23 mouse cellular contexts compared by ENCODE assay signal in the genomic region with DNA sequence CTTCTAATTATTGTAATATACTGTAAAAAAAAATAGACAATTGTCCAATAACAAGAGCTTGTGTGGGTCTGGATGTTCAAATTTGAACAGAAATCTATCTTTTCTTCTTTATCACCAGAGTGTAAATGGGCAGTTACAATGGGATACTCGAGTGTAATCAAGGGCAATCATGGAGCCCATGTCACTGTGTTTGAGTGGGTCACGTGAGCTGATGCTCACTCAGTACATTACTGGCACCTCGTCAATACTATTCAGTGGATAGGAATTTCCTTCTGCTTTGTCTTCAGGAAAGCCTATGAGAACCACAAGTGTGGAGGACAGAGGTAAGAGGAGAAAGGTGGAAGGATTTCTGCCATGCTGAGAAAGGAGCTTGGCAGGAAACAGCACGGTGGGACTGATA. TPM values are rescaled to one million over a fixed set of nuclear protein-coding genes. Genes with fewer than 3 reads are reported as not detected.
DNase-seq lines count a peak whose midpoint lies in the region; ATAC-seq and TF ChIP-seq lines count a peak whose summit lies in the region.
"Had no signal": no experiment of that assay in that cellular context is flagged by ENCODE, and none has a peak within 500 bp of the region (broad histone marks: within the 10 kb centered on the region; RNA-seq: fewer than 3 reads in every experiment).

No protein-coding gene starts in this region.

- H3K9me3 ChIP-seq in hindbrain, postnatal 0 days (ENCODE audit: low read length) = no peaks in the 10 kb centered on the region
- H3K9me3 ChIP-seq in hindbrain, embryonic 11.5 days (ENCODE audit: control insufficient read depth, low read length) = no peaks in the 10 kb centered on the region
- H3K9me3 ChIP-seq in forebrain, embryonic 16.5 days (ENCODE audit: control insufficient read depth, low read length) = 0 out of 2 replicates have a peak, but pooled peaks cover 2% of the 10 kb centered on the region
- H3K9me3 ChIP-seq: embryonic facial prominence, embryonic 12.5 days; hindbrain, embryonic 12.5 days had no signal

- peaks cover 4% of the 10 kb centered on the region; the same call in 1 of the 2 replicates for H3K4me1 ChIP-seq in hindbrain, postnatal 0 days (ENCODE audit: insufficient read depth, low read length)
- no peaks in the 10 kb centered on the region for H3K4me1 ChIP-seq in hindbrain, embryonic 11.5 days (replicated peaks; ENCODE audit: control insufficient read depth, insufficient read depth, low read length)
- H3K4me1 ChIP-seq in embryonic fibroblast, embryonic 13.5 days (ENCODE audit: control insufficient read depth, insufficient read depth, low read length) = 0 out of 2 replicates have a peak, but pooled peaks cover 3% of the 10 kb centered on the region
- H3K4me1 ChIP-seq in forebrain, embryonic 16.5 days (replicated peaks; ENCODE audit: control insufficient read depth, insufficient read depth, low read length) = peaks cover 20% of the 10 kb centered on the region
- H3K4me1 ChIP-seq: embryonic facial prominence, embryonic 12.5 days; heart, embryonic 13.5 days had no signal

- peak; percentile 8 for DNase-seq in hindbrain, postnatal 0 days (ENCODE audit: low spot score)
- DNase-seq in hindbrain, embryonic 11.5 days (ENCODE audit: low spot score) = no peak
- peak; percentile 62 for DNase-seq in brain, embryonic 14.5 days (ENCODE audit: low read depth)
- DNase-seq in heart, adult 8-10 months (ENCODE audit: low spot score) = no peak
- DNase-seq: adrenal gland, adult 2 months; adrenal gland, postnatal 25 days; cerebellum, adult 2 months; embryo, embryonic 11 days; gastrocnemius, postnatal 14 days; heart, postnatal 36 days; kidney, adult 11 months had no signal

- WGBS in hindbrain, postnatal 0 days = 67% methylated on average over 4 of the region's 4 CpGs
- WGBS in hindbrain, embryonic 11.5 days = 79% methylated on average over 4 of the region's 4 CpGs
- WGBS in forebrain, embryonic 16.5 days = 28% methylated on average over 4 of the region's 4 CpGs

- no peak for ATAC-seq in hindbrain, postnatal 0 days
- no peak for ATAC-seq in hindbrain, embryonic 11.5 days (ENCODE audit: low FRiP score)
- ATAC-seq in forebrain, embryonic 16.5 days = no peak

- H3K27ac ChIP-seq in hindbrain, postnatal 0 days = no peak overlapping the region
- H3K27ac ChIP-seq in hindbrain, embryonic 11.5 days (ENCODE audit: low read depth, low read length) = no peak overlapping the region
- peak overlapping the region; percentile 35; the same call in 1 of the 2 replicates for H3K27ac ChIP-seq in embryonic fibroblast, embryonic 13.5 days (ENCODE audit: insufficient read depth, low read length)
- 0 out of 2 replicates have a peak overlapping the region, but pooled peaks have one; percentile 20 for H3K27ac ChIP-seq in forebrain, embryonic 16.5 days (ENCODE audit: low read length)
- H3K27ac ChIP-seq: embryonic facial prominence, embryonic 12.5 days; heart, embryonic 13.5 days; hindbrain, embryonic 12.5 days had no signal

- H3K4me2 ChIP-seq in hindbrain, postnatal 0 days (ENCODE audit: low read depth, low read length) = no peak overlapping the region
- H3K4me2 ChIP-seq in hindbrain, embryonic 11.5 days (replicated peaks; ENCODE audit: low read depth, low read length) = no peak overlapping the region
- H3K4me2 ChIP-seq in forebrain, embryonic 16.5 days (ENCODE audit: low read length) = no peak overlapping the region
- H3K4me2 ChIP-seq: embryonic facial prominence, embryonic 12.5 days; heart, embryonic 13.5 days; hindbrain, embryonic 12.5 days had no signal

- no peak for TF ChIP-seq CTCF in hindbrain, postnatal 0 days (IDR thresholded peaks at IDR 0.05; ENCODE audit: low read depth)
- TF ChIP-seq CTCF in brain, embryonic 14.5 days (IDR thresholded peaks at IDR 0.05; ENCODE audit: borderline replicate concordance, extremely low read depth, insufficient read depth, insufficient read length) = no peak
- no peak for TF ChIP-seq CTCF in embryonic fibroblast, embryonic 13.5 days (IDR thresholded peaks at IDR 0.05; ENCODE audit: borderline replicate concordance, insufficient read depth, low read length)

- no peaks in the 10 kb centered on the region for H3K36me3 ChIP-seq in hindbrain, postnatal 0 days (ENCODE audit: insufficient read depth, low read length)
- no peaks in the 10 kb centered on the region for H3K36me3 ChIP-seq in hindbrain, embryonic 11.5 days (ENCODE audit: control insufficient read depth, insufficient read depth, low read length)
- no peaks in the 10 kb centered on the region for H3K36me3 ChIP-seq in forebrain, embryonic 16.5 days (ENCODE audit: control insufficient read depth, insufficient read depth)
- H3K36me3 ChIP-seq: embryonic facial prominence, embryonic 12.5 days; heart, embryonic 13.5 days; hindbrain, embryonic 12.5 days had no signal

- no peak overlapping the region for H3K9ac ChIP-seq in hindbrain, postnatal 0 days (replicated peaks; ENCODE audit: low read length)
- H3K9ac ChIP-seq in hindbrain, embryonic 11.5 days (ENCODE audit: low read depth, low read length) = no peak overlapping the region
- H3K9ac ChIP-seq in forebrain, embryonic 16.5 days (replicated peaks; ENCODE audit: low read depth, low read length) = no peak overlapping the region
- H3K9ac ChIP-seq: embryonic facial prominence, embryonic 12.5 days; heart, embryonic 13.5 days; hindbrain, embryonic 12.5 days had no signal

- H3K27me3 ChIP-seq in hindbrain, postnatal 0 days (ENCODE audit: insufficient read depth, low read length) = no peaks in the 10 kb centered on the region
- H3K27me3 ChIP-seq in hindbrain, embryonic 11.5 days (ENCODE audit: control insufficient read depth, insufficient read depth, low read length) = no peaks in the 10 kb centered on the region
- H3K27me3 ChIP-seq in forebrain, embryonic 16.5 days (replicated peaks; ENCODE audit: control insufficient read depth, insufficient read depth, low read length) = no peaks in the 10 kb centered on the region
- H3K27me3 ChIP-seq: embryonic facial prominence, embryonic 12.5 days; heart, embryonic 13.5 days; hindbrain, embryonic 12.5 days had no signal

- TF ChIP-seq POLR2A in brain, embryonic 14.5 days (IDR thresholded peaks at IDR 0.05; ENCODE audit: borderline replicate concordance, extremely low read depth, insufficient read depth, insufficient read length, poor library complexity, severe bottlenecking) = no peak
- no peak for TF ChIP-seq POLR2A in embryonic fibroblast, embryonic 13.5 days (IDR thresholded peaks at IDR 0.05; ENCODE audit: low read depth, low read length)

- no peak overlapping the region for H3K4me3 ChIP-seq in hindbrain, postnatal 0 days (ENCODE audit: low read length)
- H3K4me3 ChIP-seq in hindbrain, embryonic 11.5 days (ENCODE audit: low read depth, low read length) = no peak overlapping the region
- H3K4me3 ChIP-seq in embryonic fibroblast, embryonic 13.5 days (ENCODE audit: insufficient read depth, low read length) = no peak overlapping the region
- H3K4me3 ChIP-seq in forebrain, embryonic 16.5 days (replicated peaks; ENCODE audit: low read length) = no peak overlapping the region
- H3K4me3 ChIP-seq: embryonic facial prominence, embryonic 12.5 days; heart, embryonic 13.5 days; hindbrain, embryonic 12.5 days had no signal

RNA-seq across cellular contexts. Expression of a gene that starts 54.0 kb away (rescaled TPM):
- not detected in 2 replicates for total RNA-seq in hindbrain, postnatal 0 days (2014; rRNA removed)
- polyA plus RNA-seq in hindbrain, postnatal 0 days (2015; fragmentation: Nextera tagmentation; extraction: Ambion mirVana) = not detected in 2 replicates
- polyA plus RNA-seq in hindbrain, embryonic 11.5 days (2014; fragmentation: Nextera tagmentation; extraction: Ambion mirVana) = not detected in 2 replicates
- polyA plus RNA-seq in brain, embryonic 14.5 days (2012; rRNA removed) = not detected in 2 replicates
- not detected in 2 replicates for polyA plus RNA-seq in embryonic fibroblast, embryonic 13.5 days (2011; ENCODE audit: insufficient read length, low read depth, missing spikeins)
- not detected in 2 replicates for polyA plus RNA-seq in forebrain, embryonic 16.5 days (2015; fragmentation: Nextera tagmentation; extraction: Ambion mirVana)
- total RNA-seq in heart, adult 8-10 months (2022) = not detected
- total RNA-seq: adrenal gland, adult 2 months; adrenal gland, postnatal 25 days; common myeloid progenitor, adult 5-6 weeks; ES-E14; gastrocnemius, adult 18-20 months; gastrocnemius, postnatal 14 days; heart, postnatal 36 days had no signal
- polyA plus RNA-seq: adrenal gland, adult 2 months; cerebellum, adult 2 months; embryonic facial prominence, embryonic 12.5 days; gonadal fat pad, adult 2 months; heart, embryonic 13.5 days; heart, postnatal 0 days; hindbrain, embryonic 12.5 days; hindbrain, embryonic 16.5 days; intestine, embryonic 14.5 days had no signal

Comparison
In these comparisons a context has a peak if more than half of its experiments do, and no peak if none do; other contexts are left out.
1. DNase-seq: peak in hindbrain, postnatal 0 days (single experiment) and brain, embryonic 14.5 days (single experiment); none in hindbrain, embryonic 11.5 days (single experiment) and heart, adult 8-10 months (single experiment).
2. H3K27ac ChIP-seq: peak in embryonic fibroblast, embryonic 13.5 days (single experiment) and forebrain, embryonic 16.5 days (single experiment); none in hindbrain, postnatal 0 days (single experiment) and hindbrain, embryonic 11.5 days (single experiment).